Mouse (Mus musculus): ENCODE measurements at regions not wholly inside any gene's neighbourhood (a gene's known extent, or its start where the extent isn't known, plus 50 kb on each side); places are given as distances from the start of the nearest gene placed in this dataset.

- TF ChIP-seq USF2 (IDR thresholded peaks at IDR 0.05; ENCODE audit: borderline replicate concordance in 1 of 2, insufficient read depth in 1 of 2, low read depth in 1 of 2, low read length in 2 of 2) (no peak), MAZ (IDR thresholded peaks at IDR 0.05; ENCODE audit: low read depth, low read length) (no peak), CTCF (IDR thresholded peaks at IDR 0.05 in 2 of 3, conservative IDR thresholded peaks at IDR 0.05 in 1 of 3; ENCODE audit: control insufficient read depth in 1 of 3, insufficient read depth in 1 of 3, low read depth in 2 of 3, low read length in 3 of 3, poor library complexity in 1 of 3, severe bottlenecking in 1 of 3) (no peak)
These were observed 497.0 kb upstream of the Tecrl start for GRCm38 (mm10) chr5:83852022-83852421.

Measured in MEL (cell line).